Mouse (Mus musculus) hindbrain, embryonic 16.5 days (tissue): ENCODE measurements around the gene H2afj. TPM values are rescaled to one million over a fixed set of nuclear protein-coding genes. Genes with fewer than 3 reads are reported as not detected.

Source experiments
- ATAC-seq: fragments of 200-750 bp; cut with Nextera tagmentation; 2 replicates; pipeline ENCODE4 v1.8.0; 2017; ENCODE audit warnings: moderate TSS enrichment, moderate library complexity
- H3K27ac ChIP-seq: fragments of 300-500 bp; sonication (generic); 2 replicates; pipeline ENCODE4 v1.5.1; 2014; ENCODE audit warnings: low read depth, mild to moderate bottlenecking, control low read depth, low read length, moderate library complexity
- H3K27me3 ChIP-seq: fragments of 300-500 bp; sonication (generic); replicated peaks from 2 replicates; pipeline ENCODE4 v1.6.1; 2014; ENCODE audit warnings: low read length; ENCODE audit not compliant: control insufficient read depth, insufficient read depth
- H3K36me3 ChIP-seq: fragments of 300-500 bp; sonication (generic); 2 replicates; pipeline ENCODE4 v1.6.1; 2014; ENCODE audit warnings: mild to moderate bottlenecking, low read length, moderate library complexity, mixed read lengths; ENCODE audit not compliant: control insufficient read depth, insufficient read depth
- H3K4me1 ChIP-seq: fragments of 300-500 bp; sonication (generic); 2 replicates; pipeline ENCODE4 v1.6.1; 2014; ENCODE audit warnings: low read depth, low read length; ENCODE audit not compliant: control insufficient read depth, insufficient read depth
- H3K4me2 ChIP-seq: fragments of 300-500 bp; sonication (generic); 2 replicates; pipeline ENCODE4 v1.6.1; 2014; ENCODE audit warnings: mild to moderate bottlenecking, low read length, control low read depth, moderate library complexity
- H3K4me3 ChIP-seq: fragments of 300-500 bp; sonication (generic); 2 replicates; pipeline ENCODE4 v1.5.1; 2014; ENCODE audit warnings: mild to moderate bottlenecking, low read length, control low read depth, moderate library complexity
- H3K9ac ChIP-seq: fragments of 300-500 bp; sonication (generic); 2 replicates; pipeline ENCODE4 v1.6.1; 2014; ENCODE audit warnings: low read depth, mild to moderate bottlenecking, control low read depth, low read length, moderate library complexity
- H3K9me3 ChIP-seq: fragments of 300-500 bp; sonication (generic); 2 replicates; pipeline ENCODE4 v1.6.1; 2014; ENCODE audit warnings: mild to moderate bottlenecking, low read length, moderate library complexity; ENCODE audit not compliant: control insufficient read depth
- WGBS: fragments of 180-500 bp; shearing (Covaris S2); extraction: QIAGEN DNeasy Blood & Tissue Kit; methylation state at CpG from one replicate; pipeline ENCODE4 v1.1.7; 2014; 5-methylcytosine and 5-hydroxymethylcytosine counted together
- polyA plus RNA-seq: library from polyadenylated mRNA; unstranded; fragments of >200 nt; fragmentation: Nextera tagmentation; extraction: Ambion mirVana; gene quantifications from 2 replicates; pipeline ENCODE4 v1.2.1, GENCODE M21; 2015

H2afj gene
- polyA plus RNA-seq, 1 experiment from 2014 or later = 104 TPM

DNA sequence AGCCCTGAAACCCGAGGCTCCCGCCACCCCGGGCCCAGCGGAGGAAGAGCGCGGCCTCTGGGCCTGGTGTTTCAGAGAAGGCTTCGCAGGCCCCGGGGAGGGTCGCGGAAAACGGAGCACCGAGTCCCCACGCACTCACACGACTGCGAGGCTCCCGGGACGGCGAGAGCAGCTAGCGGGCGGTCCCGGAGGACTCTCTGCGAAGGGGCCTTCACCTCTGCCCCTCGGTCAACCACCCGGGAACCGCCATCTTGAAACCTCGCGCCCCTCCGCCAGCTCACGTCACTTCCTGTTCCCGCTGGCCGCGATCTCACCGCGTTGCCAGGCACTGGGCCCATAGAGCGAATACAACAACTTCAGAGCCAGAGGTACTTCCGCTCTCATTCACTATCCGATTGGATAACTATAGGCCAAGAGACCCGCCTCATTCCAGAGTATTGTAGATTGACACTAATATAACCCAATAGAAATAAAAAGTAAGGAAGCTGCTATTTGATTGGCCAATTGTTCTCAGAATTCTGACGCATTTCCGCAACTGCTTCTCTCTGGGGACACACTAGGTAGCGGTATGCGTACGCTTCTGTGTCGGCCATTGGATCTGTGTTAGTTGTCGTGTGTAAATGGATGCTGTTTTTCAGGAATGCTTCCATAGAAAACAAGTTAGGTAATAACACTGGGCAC is 20.0 kb downstream of the H2afj start, which contains the start of gene Wbp11:
Gene Wbp11, minus strand, starts transcription at position 353 of the 681 bp plus-strand sequence.
- Histone ChIP-seq H3K27ac (peak within 1 kb of the TSS; percentile 73), H3K9me3 (no peaks in the 10 kb centered on the region), H3K9ac (peak within 1 kb of the TSS; percentile 78), H3K36me3 (peaks cover 8% of the 10 kb centered on the region), H3K4me2 (peak within 1 kb of the TSS; percentile 73), H3K27me3 (no peaks in the 10 kb centered on the region; the same call in 1 of the 2 replicates), H3K4me1 (peaks cover 11% of the 10 kb centered on the region), H3K4me3 (peak within 1 kb of the TSS; percentile 73)
- under 1% methylated on average over 45 of the region's 45 CpGs for WGBS
- ATAC-seq = peak; percentile 100

DNA sequence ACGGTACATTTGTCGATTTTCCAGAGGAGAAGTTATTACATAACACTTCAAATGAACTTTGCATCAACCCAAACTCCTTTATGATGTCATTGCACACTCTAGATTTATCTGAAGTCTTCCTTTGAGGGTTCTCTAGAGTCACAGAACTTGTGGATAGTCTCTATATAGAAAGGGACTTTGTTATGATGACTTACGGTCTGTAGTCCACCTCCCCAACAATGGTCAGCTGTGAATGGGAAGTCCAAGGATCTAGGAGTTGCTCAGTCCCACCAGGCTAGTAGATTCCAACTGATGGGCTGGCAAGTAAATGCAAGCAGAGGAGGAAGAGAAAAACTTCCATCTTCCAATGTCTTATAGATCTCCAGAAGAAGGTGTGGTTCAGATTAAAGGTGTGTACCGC is 20.6 kb downstream of the H2afj start:
- no peaks in the 10 kb centered on the region for H3K9me3 ChIP-seq
- WGBS = 32% methylated on average over 4 of the region's 4 CpGs
- H3K4me3 ChIP-seq = peak overlapping the region; percentile 44
- H3K9ac ChIP-seq = peak overlapping the region; percentile 57
- H3K4me2 ChIP-seq = peak overlapping the region; percentile 52
- ATAC-seq = no peak
- peaks cover 11% of the 10 kb centered on the region for H3K4me1 ChIP-seq
- peak overlapping the region; percentile 73 for H3K27ac ChIP-seq
- no peaks in the 10 kb centered on the region; the same call in 1 of the 2 replicates for H3K27me3 ChIP-seq
- H3K36me3 ChIP-seq = peaks cover 7% of the 10 kb centered on the region

DNA sequence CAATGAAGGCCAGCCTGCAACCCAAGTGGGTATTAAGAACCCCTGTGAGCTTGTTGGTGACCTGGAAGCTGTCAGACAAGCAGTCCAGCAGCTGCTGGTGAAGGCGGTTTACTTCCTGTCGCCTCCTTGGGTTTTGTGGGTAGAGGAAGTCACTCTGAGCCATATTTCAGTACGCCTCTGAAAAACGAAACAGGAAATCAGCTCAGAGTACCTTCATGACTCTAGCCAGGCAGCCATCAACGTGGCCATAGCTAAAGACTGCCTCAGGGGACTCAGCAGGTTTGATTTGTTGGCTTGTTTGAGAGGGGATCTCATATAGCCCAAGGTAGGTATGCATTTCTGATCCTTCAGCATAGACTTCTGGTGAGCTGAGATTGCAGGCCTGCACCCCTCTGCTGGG is 23.7 kb downstream of the H2afj start:
- no peak for ATAC-seq
- Histone ChIP-seq H3K27me3 (no peaks in the 10 kb centered on the region; the same call in 1 of the 2 replicates), H3K4me1 (peaks cover 9% of the 10 kb centered on the region), H3K27ac (no peak overlapping the region), H3K4me2 (no peak overlapping the region), H3K9me3 (no peaks in the 10 kb centered on the region), H3K9ac (no peak overlapping the region), H3K36me3 (no peaks in the 10 kb centered on the region), H3K4me3 (no peak overlapping the region)
- 78% methylated on average over 5 of the region's 5 CpGs for WGBS

DNA sequence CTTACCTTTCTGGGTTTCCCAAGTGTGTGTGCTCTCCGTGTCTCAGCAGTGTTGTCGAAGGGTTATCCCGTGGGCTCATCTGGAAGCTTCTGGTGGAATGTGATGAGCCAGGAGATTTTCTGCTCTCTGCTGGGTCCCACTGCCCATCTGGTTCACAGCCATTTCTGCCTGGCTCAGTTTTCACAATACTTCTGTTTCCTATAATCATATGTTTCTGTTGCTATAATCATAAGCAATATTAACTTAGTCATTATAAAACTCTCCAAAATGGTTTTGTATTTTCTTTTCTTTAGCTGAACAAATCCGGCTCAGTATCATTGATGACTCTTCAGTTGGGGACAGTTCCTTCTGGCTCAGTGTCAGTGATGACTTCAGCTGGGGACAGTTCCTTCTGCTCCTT is 27.3 kb downstream of the H2afj start, which contains the start of gene Smco3:
Gene Smco3, minus strand, starts transcription at position 101 of the 400 bp plus-strand sequence.
- H3K9ac ChIP-seq = no peak within 1 kb of the TSS
- no peak within 1 kb of the TSS for H3K27ac ChIP-seq
- peak within 1 kb of the TSS; percentile 15; the same call in 1 of the 2 replicates for H3K4me2 ChIP-seq
- H3K27me3 ChIP-seq = no peaks in the 10 kb centered on the region; the same call in 1 of the 2 replicates
- H3K9me3 ChIP-seq = no peaks in the 10 kb centered on the region
- no peak within 1 kb of the TSS; the same call in 1 of the 2 replicates for H3K4me3 ChIP-seq
- WGBS = 50% methylated on average over 4 of the region's 4 CpGs
- no peaks in the 10 kb centered on the region for H3K4me1 ChIP-seq
- H3K36me3 ChIP-seq = no peaks in the 10 kb centered on the region
- no peak for ATAC-seq

GRCm38 (mm10) chr6:136837323-136837722 is 29.3 kb downstream of the H2afj start:
- Histone ChIP-seq H3K4me2 (no peak overlapping the region), H3K36me3 (no peaks in the 10 kb centered on the region), H3K4me1 (no peaks in the 10 kb centered on the region), H3K4me3 (no peak overlapping the region), H3K27ac (no peak overlapping the region), H3K9ac (no peak overlapping the region), H3K27me3 (no peaks in the 10 kb centered on the region), H3K9me3 (no peaks in the 10 kb centered on the region)
- 82% methylated on average over 3 of the region's 3 CpGs for WGBS
- ATAC-seq = no peak

DNA sequence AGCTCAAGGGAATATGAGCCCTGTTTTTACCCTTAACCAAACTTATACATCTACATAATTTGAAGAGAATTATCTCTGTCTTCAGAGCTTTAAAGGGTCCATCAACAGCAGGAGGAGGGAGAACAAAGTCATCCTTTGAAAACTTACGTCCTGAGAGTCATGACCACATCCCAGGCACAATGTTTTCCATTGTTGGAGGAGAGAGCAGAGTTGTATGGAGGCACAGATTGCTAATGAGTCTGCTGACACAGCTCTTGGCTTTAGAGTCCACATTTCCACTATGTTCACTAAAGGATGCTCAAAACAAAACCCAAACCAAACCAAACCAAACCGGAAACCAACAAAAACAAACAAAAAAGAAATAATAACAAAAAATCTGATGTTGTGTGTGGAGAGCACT is 36.9 kb downstream of the H2afj start:
- H3K4me2 ChIP-seq = no peak overlapping the region
- no peak overlapping the region for H3K4me3 ChIP-seq
- no peak overlapping the region for H3K9ac ChIP-seq
- H3K36me3 ChIP-seq = no peaks in the 10 kb centered on the region
- H3K27me3 ChIP-seq = no peaks in the 10 kb centered on the region
- no peaks in the 10 kb centered on the region for H3K4me1 ChIP-seq
- H3K9me3 ChIP-seq = no peaks in the 10 kb centered on the region
- 45% methylated on average over 2 of the region's 2 CpGs for WGBS
- no peak overlapping the region for H3K27ac ChIP-seq
- ATAC-seq = no peak

GRCm38 (mm10) chr6:136845706-136846480 is 37.8 kb downstream of the H2afj start:
- no peaks in the 10 kb centered on the region for H3K36me3 ChIP-seq
- H3K4me1 ChIP-seq = no peaks in the 10 kb centered on the region
- no peaks in the 10 kb centered on the region for H3K27me3 ChIP-seq
- no peak overlapping the region for H3K4me3 ChIP-seq
- H3K9ac ChIP-seq = no peak overlapping the region
- no peak for ATAC-seq
- H3K27ac ChIP-seq = no peak overlapping the region
- no peaks in the 10 kb centered on the region for H3K9me3 ChIP-seq
- no peak overlapping the region for H3K4me2 ChIP-seq
- 75% methylated on average over 5 of the region's 5 CpGs for whole genome bisulfite sequencing

DNA sequence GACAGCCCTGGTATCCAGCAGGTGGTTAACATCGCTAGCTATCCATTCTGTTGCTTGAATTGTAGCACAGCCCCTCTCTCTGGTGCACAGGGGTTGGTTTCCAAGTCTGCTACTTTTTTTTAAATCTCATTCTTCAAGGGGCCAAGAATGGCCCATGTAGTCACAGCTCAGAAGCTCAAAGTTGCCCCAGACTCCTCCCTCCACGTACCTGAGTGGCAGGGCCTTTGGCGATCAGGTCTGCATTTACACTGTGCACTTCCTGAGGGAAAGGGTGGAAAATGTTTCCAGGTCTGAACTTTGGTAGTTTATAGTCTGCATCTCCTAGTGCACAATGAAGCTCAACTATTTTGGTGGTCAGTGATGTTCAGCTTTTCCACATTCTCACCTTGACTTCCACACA is 39.2 kb downstream of the H2afj start:
- no peak for ATAC-seq
- H3K27ac ChIP-seq = no peak overlapping the region
- WGBS = 94% methylated on average over 3 of the region's 3 CpGs
- H3K4me1 ChIP-seq = no peaks in the 10 kb centered on the region
- H3K27me3 ChIP-seq = no peaks in the 10 kb centered on the region
- no peak overlapping the region for H3K4me3 ChIP-seq
- H3K4me2 ChIP-seq = no peak overlapping the region
- no peak overlapping the region for H3K9ac ChIP-seq
- H3K36me3 ChIP-seq = no peaks in the 10 kb centered on the region
- no peaks in the 10 kb centered on the region for H3K9me3 ChIP-seq

DNA sequence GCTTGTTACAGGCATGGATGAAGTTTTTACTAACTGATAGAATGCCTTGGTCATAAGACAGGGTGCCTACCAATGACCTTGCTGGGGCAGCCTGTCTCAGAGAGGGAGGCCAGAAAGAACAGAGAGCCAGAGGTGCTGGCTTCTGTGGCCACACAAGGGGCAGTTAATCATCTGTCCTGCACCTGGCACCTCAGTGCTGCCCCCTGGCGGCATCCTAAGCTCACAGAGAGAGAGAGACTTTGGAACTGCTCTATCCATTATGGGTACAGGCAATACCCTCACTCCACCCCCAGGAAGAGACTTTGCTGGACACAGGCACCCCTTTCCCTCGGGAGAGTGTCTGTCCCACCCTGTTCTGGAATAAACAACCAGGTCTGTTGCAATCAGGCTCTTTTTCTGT is 39.7 kb downstream of the H2afj start:
- WGBS = 27% methylated on average over 2 of the region's 2 CpGs
- Histone ChIP-seq H3K4me3 (no peak overlapping the region), H3K27me3 (no peaks in the 10 kb centered on the region), H3K36me3 (no peaks in the 10 kb centered on the region), H3K9ac (no peak overlapping the region), H3K4me2 (no peak overlapping the region), H3K9me3 (no peaks in the 10 kb centered on the region), H3K4me1 (no peaks in the 10 kb centered on the region), H3K27ac (no peak overlapping the region)
- no peak for ATAC-seq
